Mouse (Mus musculus) limb, embryonic 10.5 days (tissue): ENCODE results near the gene Kctd12b. TPM values are rescaled to one million over a fixed set of nuclear protein-coding genes. Genes with fewer than 3 reads are reported as not detected.

Experiments used
- DNase-seq: peaks from one replicate; pipeline ENCODE4 v3.0.0-alpha.2; 2017; ENCODE audit warnings: low spot score
- H3K27ac ChIP-seq: fragments of 300-500 bp; sonication (generic); 2 replicates; pipeline ENCODE4 v1.5.1; 2016; ENCODE audit warnings: mild to moderate bottlenecking
- H3K27me3 ChIP-seq: fragments of 300-500 bp; sonication (generic); 2 replicates; pipeline ENCODE4 v1.6.1; 2016; ENCODE audit warnings: low read depth, mild to moderate bottlenecking; ENCODE audit not compliant: poor library complexity, severe bottlenecking
- H3K36me3 ChIP-seq: fragments of 300-500 bp; sonication (generic); 2 replicates; pipeline ENCODE4 v1.6.1; 2016; ENCODE audit warnings: mild to moderate bottlenecking, moderate library complexity
- H3K4me1 ChIP-seq: fragments of 300-500 bp; sonication (generic); 2 replicates; pipeline ENCODE4 v1.6.1; 2016
- H3K4me3 ChIP-seq: fragments of 300-500 bp; sonication (generic); 2 replicates; pipeline ENCODE4 v1.5.1; 2016; ENCODE audit warnings: mild to moderate bottlenecking, moderate library complexity
- H3K9me3 ChIP-seq: fragments of 300-500 bp; sonication (generic); replicated peaks from 2 replicates; pipeline ENCODE4 v1.6.1; 2016; ENCODE audit warnings: mild to moderate bottlenecking
- WGBS: fragments of 180-500 bp; shearing (Covaris S2); methylation state at CpG from one replicate; pipeline ENCODE4 v1.1.7; 2016; 5-methylcytosine and 5-hydroxymethylcytosine counted together
- polyA plus RNA-seq: library from polyadenylated mRNA; unstranded; fragments of >200 nt; fragmentation: Nextera tagmentation; extraction: Ambion mirVana; gene quantifications from 2 replicates; pipeline ENCODE4 v1.2.1, GENCODE M21; 2016

Kctd12b gene
- polyA plus RNA-seq, 1 experiment from 2014 or later, result 3.0 TPM

DNA sequence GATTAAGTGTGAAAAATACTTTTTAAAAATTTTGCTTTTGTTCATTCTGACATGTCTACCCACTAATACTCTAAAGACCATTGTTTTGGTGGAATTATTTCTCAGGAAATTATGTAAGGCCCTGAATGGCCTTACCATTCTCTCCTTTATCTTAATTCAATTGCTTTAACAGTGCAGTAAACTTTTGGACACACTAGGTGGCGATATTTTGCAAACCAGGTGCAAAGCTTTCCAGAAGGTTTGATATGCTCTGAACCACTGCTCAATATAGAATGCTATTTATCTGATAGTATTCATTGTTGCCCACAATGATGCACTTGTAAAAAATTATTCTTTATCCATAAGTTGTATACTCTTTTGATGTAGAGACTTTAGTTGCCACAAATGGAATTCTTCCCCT is 59.9 kb downstream of the Kctd12b start:
- no peaks in the 10 kb centered on the region for H3K9me3 ChIP-seq
- 0 out of 2 replicates have a peak, but pooled peaks cover 5% of the 10 kb centered on the region for H3K27me3 ChIP-seq
- H3K4me3 ChIP-seq, result no peak overlapping the region
- no peaks in the 10 kb centered on the region for H3K36me3 ChIP-seq
- DNase-seq, result no peak
- H3K27ac ChIP-seq, result no peak overlapping the region
- WGBS, result 5% methylated on average over 1 of the region's 1 CpGs
- H3K4me1 ChIP-seq, result no peaks in the 10 kb centered on the region

Other genes starting within 250 kb of the Kctd12b start
- gene Ubqln2, start 198.2 kb downstream of the Kctd12b start, polyA plus RNA-seq, result 33.9 and 35.0 TPM in 2 replicates
- gene Cypt3, start 137.8 kb downstream of the Kctd12b start, polyA plus RNA-seq, result not detected in 2 replicates
- 66.6 and 73.0 TPM in 2 replicates for gene Nbdy, start 27.2 kb upstream of the Kctd12b start, polyA plus RNA-seq
- gene Spin2c, start 135.8 kb upstream of the Kctd12b start, polyA plus RNA-seq, result 31.9 and 37.4 TPM in 2 replicates